Mouse (Mus musculus) forebrain, postnatal 0 days (tissue): ENCODE data around the gene Polr3b. TPM values are rescaled to one million over a fixed set of nuclear protein-coding genes. Genes with fewer than 3 reads are reported as not detected.
A peak's percentile ranks its signal among the peaks of the same experiment; 100 is the strongest.

Source experiments
- ATAC-seq: fragments of 200-750 bp; cut with Nextera tagmentation; 2 replicates; pipeline ENCODE4 v1.8.0; 2017; ENCODE audit warnings: mild to moderate bottlenecking, moderate library complexity
- DNase-seq: peaks from one replicate; pipeline ENCODE4 v3.0.0-alpha.2; 2015
- H3K27ac ChIP-seq: fragments of 300-500 bp; sonication (generic); 2 replicates; pipeline ENCODE4 v1.5.1; 2014; ENCODE audit warnings: low read depth, mild to moderate bottlenecking, antibody characterized with exemption, low read length, moderate library complexity, mixed read lengths
- H3K27me3 ChIP-seq: fragments of 300-500 bp; sonication (generic); 2 replicates; pipeline ENCODE4 v1.6.1; 2014; ENCODE audit warnings: mild to moderate bottlenecking, low read length, mixed read lengths; ENCODE audit not compliant: insufficient read depth
- H3K36me3 ChIP-seq: fragments of 300-500 bp; sonication (generic); 2 replicates; pipeline ENCODE4 v1.6.1; 2014; ENCODE audit warnings: mild to moderate bottlenecking, moderate library complexity; ENCODE audit not compliant: insufficient read depth
- H3K4me1 ChIP-seq: fragments of 300-500 bp; sonication (generic); 2 replicates; pipeline ENCODE4 v1.6.1; 2014; ENCODE audit warnings: antibody characterized with exemption; ENCODE audit not compliant: insufficient read depth
- H3K4me2 ChIP-seq: fragments of 300-500 bp; sonication (generic); 2 replicates; pipeline ENCODE4 v1.6.1; 2014; ENCODE audit warnings: low read depth, mild to moderate bottlenecking, moderate library complexity
- H3K4me3 ChIP-seq: fragments of 300-500 bp; sonication (generic); 2 replicates; pipeline ENCODE4 v1.5.1; 2014; ENCODE audit warnings: low read depth, low read length, mixed read lengths
- H3K9ac ChIP-seq: fragments of 300-500 bp; sonication (generic); 2 replicates; pipeline ENCODE4 v1.6.1; 2014; ENCODE audit warnings: mild to moderate bottlenecking
- H3K9me3 ChIP-seq: fragments of 300-500 bp; sonication (generic); 2 replicates; pipeline ENCODE4 v1.6.1; 2016; ENCODE audit warnings: low read length
- CTCF ChIP-seq: sonication (generic); IDR thresholded peaks from 2 replicates; pipeline ENCODE4 v1.5.1; 2016; ENCODE audit warnings: antibody characterized with exemption, control low read depth, low read depth
- WGBS: fragments of 180-500 bp; shearing (Covaris S2); extraction: QIAGEN DNeasy Blood & Tissue Kit; methylation state at CpG from one replicate; pipeline ENCODE4 v1.1.7; 2014; 5-methylcytosine and 5-hydroxymethylcytosine counted together
- polyA plus RNA-seq: library from polyadenylated mRNA; unstranded; fragments of >200 nt; fragmentation: Nextera tagmentation; extraction: Ambion mirVana; gene quantifications from 2 replicates; pipeline ENCODE4 v1.2.1, GENCODE M21; 2015
- total RNA-seq: library from RNA; depleted of rRNA; stranded (reverse); fragments of >200 nt; gene quantifications from 2 replicates; pipeline ENCODE4 v1.2.3, GENCODE M21; 2014

Polr3b gene
- total and polyA plus RNA-seq, 2 experiments from 2014 or later = 8.8 to 17.1 TPM

- DNase-seq (no peak), ATAC-seq (no peak)
- Histone ChIP-seq H3K4me3 (no peak overlapping the region), H3K27ac (no peak overlapping the region), H3K4me2 (no peak overlapping the region), H3K4me1 (no peaks in the 10 kb centered on the region), H3K27me3 (no peaks in the 10 kb centered on the region), H3K36me3 (peaks cover 21% of the 10 kb centered on the region), H3K9ac (no peak overlapping the region), H3K9me3 (no peaks in the 10 kb centered on the region)
- TF ChIP-seq CTCF = no peak
- WGBS = 71% methylated on average over 3 of the region's 3 CpGs
Observed at GRCm38 (mm10) chr10:84610783-84611182, 11.3 kb upstream of the Polr3b start.

- H3K9ac ChIP-seq = no peak overlapping the region
- no peak overlapping the region for H3K4me2 ChIP-seq
- H3K4me3 ChIP-seq = no peak overlapping the region
- H3K27ac ChIP-seq = no peak overlapping the region
- no peak for ATAC-seq
- no peaks in the 10 kb centered on the region for H3K9me3 ChIP-seq
- DNase-seq = no peak
- H3K27me3 ChIP-seq = no peaks in the 10 kb centered on the region
- H3K4me1 ChIP-seq = no peaks in the 10 kb centered on the region
- 38% methylated on average over 3 of the region's 3 CpGs for WGBS
- H3K36me3 ChIP-seq = peaks cover 15% of the 10 kb centered on the region
- TF ChIP-seq CTCF = no peak
Observed at GRCm38 (mm10) chr10:84611664-84612063, 10.4 kb upstream of the Polr3b start.

- Histone ChIP-seq H3K27ac (no peak overlapping the region), H3K9ac (no peak overlapping the region)
Observed at GRCm38 (mm10) chr10:84612281-84612680, 9.8 kb upstream of the Polr3b start.

GRCm38 (mm10) chr10:84613366-84613765 is 8.7 kb upstream of the Polr3b start:
- Histone ChIP-seq H3K9me3 (no peaks in the 10 kb centered on the region), H3K36me3 (peaks cover 15% of the 10 kb centered on the region), H3K9ac (no peak overlapping the region), H3K27ac (no peak overlapping the region), H3K4me1 (no peaks in the 10 kb centered on the region), H3K4me3 (no peak overlapping the region), H3K4me2 (no peak overlapping the region), H3K27me3 (no peaks in the 10 kb centered on the region)
- WGBS = 73% methylated on average over 8 of the region's 8 CpGs
- TF ChIP-seq CTCF = no peak
- DNase-seq (no peak), ATAC-seq (no peak)

More at GRCm38 (mm10) chr10:84612281-84612680, 9.8 kb upstream of the Polr3b start:
- H3K4me1 ChIP-seq = no peaks in the 10 kb centered on the region
- H3K27me3 ChIP-seq = no peaks in the 10 kb centered on the region
- H3K36me3 ChIP-seq = peaks cover 15% of the 10 kb centered on the region
- no peak for ATAC-seq
- no peak for TF ChIP-seq CTCF
- no peak overlapping the region for H3K4me2 ChIP-seq
- no peak for DNase-seq
- no peaks in the 10 kb centered on the region for H3K9me3 ChIP-seq
- WGBS = 81% methylated on average over 2 of the region's 2 CpGs
- H3K4me3 ChIP-seq = no peak overlapping the region

GRCm38 (mm10) chr10:84615076-84615475 is 7.0 kb upstream of the Polr3b start:
- Histone ChIP-seq H3K4me3 (no peak overlapping the region), H3K4me2 (no peak overlapping the region), H3K4me1 (no peaks in the 10 kb centered on the region), H3K9ac (no peak overlapping the region), H3K36me3 (peaks cover 2% of the 10 kb centered on the region), H3K9me3 (no peaks in the 10 kb centered on the region), H3K27ac (no peak overlapping the region), H3K27me3 (no peaks in the 10 kb centered on the region)
- ATAC-seq (no peak), DNase-seq (no peak)
- no peak for TF ChIP-seq CTCF
- WGBS = 73% methylated on average over 3 of the region's 3 CpGs

GRCm38 (mm10) chr10:84631182-84631581 is 9.1 kb downstream of the Polr3b start:
- peaks cover 36% of the 10 kb centered on the region for H3K36me3 ChIP-seq
- no peak overlapping the region for H3K4me2 ChIP-seq
- no peaks in the 10 kb centered on the region for H3K27me3 ChIP-seq
- 66% methylated on average over 5 of the region's 5 CpGs for WGBS
- no peaks in the 10 kb centered on the region for H3K9me3 ChIP-seq
- no peak overlapping the region for H3K4me3 ChIP-seq
- ATAC-seq = no peak
- no peaks in the 10 kb centered on the region for H3K4me1 ChIP-seq
- peak; percentile 55 for TF ChIP-seq CTCF
- no peak overlapping the region for H3K27ac ChIP-seq
- peak; percentile 31 for DNase-seq
- H3K9ac ChIP-seq = no peak overlapping the region

GRCm38 (mm10) chr10:84632005-84632404 is 9.9 kb downstream of the Polr3b start:
- no peaks in the 10 kb centered on the region for H3K4me1 ChIP-seq
- H3K9ac ChIP-seq = no peak overlapping the region
- ATAC-seq = no peak
- TF ChIP-seq CTCF = no peak
- H3K4me2 ChIP-seq = no peak overlapping the region
- no peaks in the 10 kb centered on the region for H3K9me3 ChIP-seq
- no peak overlapping the region for H3K27ac ChIP-seq
- H3K27me3 ChIP-seq = no peaks in the 10 kb centered on the region
- H3K36me3 ChIP-seq = peaks cover 44% of the 10 kb centered on the region
- no peak overlapping the region for H3K4me3 ChIP-seq
- 93% methylated on average over 4 of the region's 4 CpGs for WGBS
- no peak for DNase-seq

- no peak for TF ChIP-seq CTCF
- no peak for DNase-seq
- no peak overlapping the region for H3K4me2 ChIP-seq
- no peak overlapping the region for H3K4me3 ChIP-seq
- 95% methylated on average over 10 of the region's 10 CpGs for WGBS
- no peaks in the 10 kb centered on the region for H3K27me3 ChIP-seq
- ATAC-seq = no peak
- peaks cover 60% of the 10 kb centered on the region for H3K36me3 ChIP-seq
- no peaks in the 10 kb centered on the region for H3K9me3 ChIP-seq
- H3K27ac ChIP-seq = no peak overlapping the region
- H3K4me1 ChIP-seq = no peaks in the 10 kb centered on the region
- no peak overlapping the region for H3K9ac ChIP-seq
Observed at GRCm38 (mm10) chr10:84636656-84637055, 14.6 kb downstream of the Polr3b start.
